Mouse (Mus musculus) bone marrow, adult 2 months (tissue): ENCODE results near the gene Cnmd.

Experiments used
- CTCF ChIP-seq: fragments of 200-500 bp; IDR thresholded peaks from 2 replicates; pipeline ENCODE4 v1.5.1; 2011; ENCODE audit warnings: low read length, control low read depth; ENCODE audit not compliant: control insufficient read depth, insufficient read depth
- POLR2A ChIP-seq: fragments of 200-500 bp; IDR thresholded peaks from 2 replicates; pipeline ENCODE4 v1.6.1; 2011; ENCODE audit warnings: low read depth, mild to moderate bottlenecking, control low read depth, low read length, borderline replicate concordance; ENCODE audit not compliant: control insufficient read depth

DNA sequence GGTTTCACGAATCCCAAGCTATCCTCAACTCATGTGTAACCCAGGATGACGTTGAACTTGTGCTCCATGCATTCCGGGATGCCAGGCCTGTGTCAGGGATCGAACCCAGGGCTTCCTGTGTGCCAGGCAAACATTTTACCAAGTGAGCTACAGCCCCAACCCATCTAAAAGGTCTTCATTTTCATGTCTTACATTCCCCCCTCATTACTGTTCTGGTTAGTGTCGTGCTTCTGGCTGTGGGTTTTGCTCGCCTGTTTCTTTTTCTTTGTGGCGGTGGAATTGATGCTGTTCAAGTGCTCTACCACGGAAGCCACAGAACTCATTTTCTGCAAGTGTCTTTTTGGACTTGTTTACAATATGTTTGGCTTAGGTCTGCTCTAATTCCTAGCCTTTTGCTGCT is 71.1 kb downstream of the Cnmd start:
- TF ChIP-seq CTCF (no peak), POLR2A (no peak)
